Mouse (Mus musculus) urinary bladder, adult 18-20 months (tissue): ENCODE results near the gene Kri1.
"Not testable (repeated sequence)": the region's sequence is repeated elsewhere in the genome, so short reads cannot be mapped to it uniquely, and the experiment has no call there.

ENCODE experiments used
- DNase-seq, 2 experiments: peaks; one replicate each; pipeline ENCODE4 v3.0.0; 2022; ENCODE audit warnings: low spot score in 2 of 2, mixed read lengths in 2 of 2

Gene Kri1

DNA sequence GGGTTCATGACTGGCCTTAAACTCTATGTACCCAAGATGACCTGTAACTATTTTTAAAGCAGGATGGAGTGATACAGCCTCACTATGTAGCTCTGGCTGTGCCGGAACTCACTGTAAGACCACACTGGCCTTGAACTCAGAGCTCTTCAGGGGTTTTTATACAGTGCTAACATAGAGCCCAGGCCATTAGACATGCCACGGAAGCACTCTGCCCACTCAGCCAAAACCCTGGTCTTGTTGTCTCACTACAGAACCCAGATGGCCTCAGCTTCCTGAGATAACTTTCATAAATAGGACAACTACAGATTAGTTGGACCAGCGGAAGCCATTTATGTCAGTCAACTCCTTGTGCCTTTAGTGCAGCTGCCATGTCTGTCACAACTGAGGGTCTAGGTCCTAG lies 13.4 kb downstream of the Kri1 start:
- DNase-seq = no peak

DNA sequence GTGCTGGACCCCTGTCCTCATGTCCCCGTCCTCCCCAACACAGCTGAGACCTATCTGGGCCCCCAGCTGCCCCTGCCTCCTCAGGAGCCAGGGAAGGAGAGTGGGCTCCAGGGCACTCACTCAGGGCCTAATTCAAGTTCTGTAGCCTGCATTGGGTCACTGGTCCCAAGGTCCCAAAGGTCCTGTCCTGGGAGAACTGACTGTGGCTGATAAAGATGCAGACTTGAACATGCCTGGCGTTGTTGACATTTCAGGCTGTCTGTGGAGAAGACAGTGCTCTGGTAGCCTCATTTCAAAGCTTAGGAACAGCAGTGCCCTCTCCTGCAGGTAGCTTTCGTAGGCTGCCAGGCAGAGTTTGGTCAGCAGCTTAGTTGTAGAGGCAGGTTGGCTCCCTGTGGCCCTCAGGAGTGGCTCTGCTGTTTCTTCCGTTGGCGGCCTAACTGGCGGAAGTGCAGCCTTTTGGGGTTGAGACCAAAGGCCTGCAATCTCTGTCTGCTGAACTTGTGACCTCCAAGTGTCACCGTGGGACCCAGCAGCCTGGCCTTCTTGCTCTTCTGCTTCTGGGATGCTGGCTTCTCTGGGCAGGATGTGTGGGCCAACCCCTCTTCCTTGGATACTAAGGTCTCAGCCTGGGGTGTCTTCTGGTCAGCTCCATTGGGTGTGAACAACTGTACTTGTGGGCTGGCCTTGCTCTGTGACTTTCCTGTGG lies 14.1 kb downstream of the Kri1 start:
- DNase-seq = no peak

DNA sequence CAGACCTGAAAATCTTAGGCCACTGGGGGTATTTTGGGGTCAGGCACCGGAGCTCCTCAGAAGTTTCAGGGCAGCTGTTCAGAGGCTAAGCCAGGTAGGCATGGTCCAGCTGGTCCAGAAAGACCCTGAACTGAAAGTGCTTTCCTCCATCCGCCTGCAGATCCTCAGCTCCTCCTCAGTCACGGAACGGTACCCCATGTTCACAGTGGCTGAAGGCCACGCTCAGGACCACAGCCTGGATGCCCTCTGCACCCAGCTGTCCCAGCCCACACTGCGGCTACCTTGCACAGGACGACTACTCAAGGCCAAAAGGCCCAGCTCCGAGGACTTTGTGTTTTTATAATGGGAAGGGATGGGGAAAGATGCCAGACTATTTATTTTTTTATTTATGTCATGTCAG lies 14.7 kb downstream of the Kri1 start:
- DNase-seq = no peak

DNA sequence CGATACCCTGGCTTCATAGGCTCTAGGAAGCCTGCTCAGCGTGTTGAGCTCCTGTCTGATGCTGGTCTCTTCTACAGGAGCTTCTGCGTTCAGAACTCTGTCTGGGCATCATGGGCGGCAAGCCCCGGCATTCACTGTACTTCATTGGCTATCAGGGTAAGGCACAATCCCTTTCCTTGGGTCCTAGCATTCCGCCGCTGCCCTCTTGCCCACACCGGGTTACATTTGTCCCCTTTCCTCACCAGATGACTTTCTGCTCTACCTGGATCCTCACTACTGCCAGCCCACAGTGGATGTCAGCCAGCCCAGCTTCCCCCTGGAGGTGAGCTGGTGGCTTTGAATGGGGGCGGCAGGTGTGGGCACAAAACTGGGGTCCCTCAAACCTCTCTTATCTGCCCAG lies 15.4 kb downstream of the Kri1 start:
- DNase-seq = no peak

DNA sequence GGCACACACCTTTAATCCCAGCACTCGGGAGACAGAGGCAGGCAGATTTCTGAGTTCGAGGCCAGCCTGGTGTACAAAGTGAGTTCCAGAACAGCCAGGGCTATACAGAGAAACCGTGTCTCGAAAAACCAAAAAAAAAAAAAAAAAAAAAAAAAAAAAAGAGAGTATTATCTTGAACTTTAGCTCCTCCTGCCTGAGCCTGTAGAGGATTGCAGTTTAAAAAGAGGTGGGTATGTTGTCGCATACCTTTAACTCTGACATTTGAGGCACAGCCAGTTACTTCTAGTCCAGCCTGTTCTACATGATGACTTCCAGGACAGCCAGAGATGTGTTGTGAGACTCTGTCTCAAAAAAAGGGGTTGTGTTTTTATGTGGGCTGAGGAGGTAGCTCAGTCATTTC lies 18.2 kb downstream of the Kri1 start:
- DNase-seq = not testable (repeated sequence)

DNA sequence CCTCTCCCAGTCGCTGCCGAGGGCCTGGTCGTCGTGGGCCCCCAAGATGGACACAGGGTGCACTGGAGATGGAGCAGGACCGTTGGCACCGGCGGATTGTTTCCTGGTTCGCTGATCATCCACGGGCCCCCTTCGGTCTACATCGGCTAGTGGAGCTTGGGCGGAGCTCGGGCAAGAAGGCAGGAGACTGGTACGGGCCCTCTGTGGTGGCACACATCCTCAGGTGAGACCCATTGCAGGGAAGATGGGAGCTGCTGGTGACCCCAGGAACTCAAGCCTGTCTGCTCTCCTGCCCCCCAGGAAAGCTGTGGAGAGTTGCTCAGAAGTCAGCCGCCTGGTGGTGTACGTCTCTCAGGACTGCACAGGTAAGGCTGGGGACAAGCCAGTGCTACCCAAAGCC lies 19.5 kb downstream of the Kri1 start:
- DNase-seq = no peak

DNA sequence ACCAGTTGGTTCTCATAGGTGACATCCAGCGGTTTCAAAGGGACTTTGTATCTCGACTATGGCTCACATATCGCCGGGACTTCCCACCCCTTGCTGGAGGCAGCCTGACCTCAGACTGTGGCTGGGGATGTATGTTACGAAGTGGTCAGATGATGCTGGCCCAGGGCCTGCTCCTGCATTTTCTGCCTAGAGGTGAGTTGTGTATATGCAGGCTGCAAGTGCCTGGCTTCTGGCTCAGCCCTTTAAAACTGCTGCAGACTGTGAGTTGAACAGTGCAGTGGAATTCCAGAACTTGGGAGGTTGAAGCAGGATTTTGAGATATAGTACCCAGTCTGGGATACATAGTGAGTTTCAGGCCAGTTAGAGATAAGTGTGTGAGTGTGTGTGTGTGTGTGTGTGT lies 20.9 kb downstream of the Kri1 start:
- DNase-seq = no peak

DNA sequence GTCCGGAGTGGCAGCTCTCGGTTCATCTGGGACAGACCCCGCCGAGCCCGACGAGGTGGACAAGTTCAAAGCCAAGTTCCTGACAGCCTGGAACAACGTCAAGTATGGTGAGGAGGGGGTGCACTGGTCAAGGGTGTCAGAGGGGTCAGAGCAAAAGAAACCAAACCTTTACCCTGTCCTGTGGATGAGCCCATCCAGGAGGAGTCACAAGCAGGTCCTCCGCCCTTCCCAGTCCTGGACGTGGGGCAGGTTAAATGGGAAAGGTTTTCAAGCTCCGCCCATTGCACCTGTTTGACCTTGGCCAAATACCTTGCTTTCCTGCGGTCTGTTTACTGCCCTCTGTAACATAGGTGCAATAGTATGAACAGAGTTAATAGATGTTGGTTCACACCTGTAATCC lies 22.2 kb downstream of the Kri1 start:
- DNase-seq = no peak

DNA sequence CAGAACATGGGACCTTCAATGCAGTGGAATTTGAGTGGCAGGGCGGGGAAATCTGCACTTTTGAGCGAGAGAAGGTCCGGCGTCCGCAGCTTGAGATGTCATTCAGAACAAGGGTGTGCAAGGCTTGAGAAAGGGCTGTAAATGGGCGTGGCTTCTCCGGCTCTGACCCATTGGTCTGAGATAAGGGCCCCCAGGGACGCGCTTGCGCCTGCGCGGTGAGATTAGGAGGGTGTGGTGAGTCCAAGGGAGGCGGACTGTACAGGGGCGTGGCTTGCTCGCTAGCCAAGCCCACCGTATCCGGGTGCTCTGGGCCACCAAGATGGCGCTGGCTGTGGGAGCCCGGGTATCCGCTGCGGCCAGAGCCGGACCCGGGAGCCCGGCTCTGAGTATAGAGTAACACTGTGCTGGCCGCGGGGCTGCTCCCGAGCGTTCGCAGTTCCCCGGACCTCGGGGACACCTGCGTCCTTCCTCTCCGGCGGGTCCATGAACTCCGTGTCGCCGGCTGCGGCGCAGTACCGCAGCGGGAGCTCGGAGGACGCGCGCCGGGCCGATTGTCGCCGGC lies 22.7 kb downstream of the Kri1 start, which contains the start of gene Atg4d:
Gene Atg4d (plus strand): TSS at position 294 of the 562 bp plus-strand sequence.
- peak; percentile 91 to 99 for DNase-seq

DNA sequence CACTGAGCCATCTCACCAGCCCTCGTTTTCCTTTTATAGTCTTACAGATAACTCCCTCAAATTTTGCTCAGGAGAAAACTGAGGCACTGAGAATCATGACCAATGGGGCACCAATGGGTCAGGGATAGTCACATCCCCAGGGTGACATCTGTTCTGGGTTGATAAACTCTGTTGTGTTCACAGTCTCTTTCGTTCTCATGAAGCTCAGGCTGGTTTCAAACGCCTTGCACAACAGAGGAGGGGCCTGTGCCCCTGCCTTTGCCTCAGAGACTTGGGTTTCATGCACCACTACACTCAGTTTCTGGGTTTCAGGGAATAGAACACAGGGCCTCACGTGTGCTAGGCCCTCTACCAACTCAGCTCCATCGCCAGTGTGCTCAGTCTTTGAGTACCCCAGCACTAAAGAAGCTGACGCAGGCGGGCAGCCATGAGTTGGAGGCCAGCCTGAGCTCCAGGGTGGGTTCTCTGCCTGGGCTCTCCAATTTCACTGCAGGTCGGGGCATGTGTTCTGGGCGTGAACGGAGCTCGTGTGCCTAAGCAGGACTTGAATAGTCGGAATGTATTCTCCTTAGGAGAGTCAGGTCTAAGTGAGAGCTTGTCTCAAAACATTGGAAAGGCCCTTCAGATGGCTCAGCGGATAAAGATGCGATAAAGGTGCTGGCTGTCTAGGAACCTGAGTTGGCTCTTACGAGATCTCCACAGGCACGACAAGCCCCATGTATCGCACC lies 23.3 kb downstream of the Kri1 start:
- peak in 1 of 2 experiments; percentile 61 for DNase-seq

DNA sequence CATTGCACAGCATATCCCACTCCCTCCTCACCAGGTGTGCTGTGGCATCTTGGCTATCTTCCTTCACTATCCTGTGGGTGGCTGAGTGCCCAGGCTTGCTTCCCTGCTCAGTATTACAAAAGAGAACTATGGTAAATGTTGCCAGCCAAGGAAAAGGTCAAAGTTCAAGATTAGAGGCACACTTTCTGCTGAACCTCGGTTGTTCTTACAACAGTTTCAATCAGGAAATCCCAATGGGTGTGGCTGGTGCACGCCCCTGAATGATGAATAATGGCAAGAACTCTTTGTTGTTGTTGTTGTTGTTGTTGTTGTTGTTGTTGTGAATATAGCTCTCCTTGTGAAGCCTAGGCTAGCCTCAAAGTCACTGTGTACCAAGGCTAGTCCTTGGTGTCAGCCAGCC lies 25.9 kb downstream of the Kri1 start:
- DNase-seq = no peak

DNA sequence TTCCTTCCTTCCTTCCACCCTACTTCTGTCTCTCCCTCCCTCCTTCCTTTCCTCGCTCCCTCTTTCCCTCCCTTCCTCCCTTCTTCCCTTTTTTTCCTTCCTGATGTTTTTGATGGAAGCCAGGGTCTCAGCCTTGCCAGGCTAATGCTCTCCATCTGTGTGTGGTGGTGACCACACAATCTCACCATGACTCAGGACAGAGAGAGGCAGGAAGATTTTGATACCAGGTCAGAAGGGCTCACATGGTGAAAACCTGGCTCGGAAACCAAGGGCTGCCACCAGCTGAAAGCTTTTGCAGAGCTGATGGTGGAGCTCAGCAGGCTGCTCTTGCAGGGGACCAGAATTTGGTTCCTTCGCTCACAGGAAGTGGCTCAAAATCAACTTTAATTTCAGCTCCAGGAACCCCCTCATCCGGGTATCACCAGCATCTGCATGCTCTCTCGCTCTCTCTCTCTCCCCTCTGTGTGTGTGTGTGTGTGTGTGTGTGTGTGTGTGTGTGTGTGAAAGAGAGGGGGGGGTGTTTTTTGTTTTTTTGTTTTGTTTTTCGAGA lies 27.2 kb downstream of the Kri1 start:
- no peak for DNase-seq

DNA sequence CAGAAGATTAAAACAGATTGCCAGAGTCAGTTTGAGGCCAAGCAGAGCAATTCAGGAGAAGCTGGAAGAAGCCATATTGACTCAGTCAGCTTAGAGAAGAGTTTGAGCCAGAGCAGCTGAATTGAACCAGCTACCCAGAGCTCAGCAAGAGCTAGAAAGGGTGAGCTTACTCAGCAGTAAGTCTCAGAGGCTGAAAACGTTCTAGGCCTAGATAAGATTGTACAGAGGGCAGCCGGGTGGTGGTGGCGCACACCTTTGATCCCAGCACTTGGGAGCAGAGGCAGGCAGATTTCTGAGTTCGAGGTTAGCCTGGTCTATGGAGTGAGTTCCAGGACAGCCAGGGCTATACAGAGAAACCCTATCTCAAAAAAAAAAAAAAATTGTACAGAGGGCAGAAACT lies 31.4 kb downstream of the Kri1 start:
- DNase-seq = not testable (repeated sequence)

DNA sequence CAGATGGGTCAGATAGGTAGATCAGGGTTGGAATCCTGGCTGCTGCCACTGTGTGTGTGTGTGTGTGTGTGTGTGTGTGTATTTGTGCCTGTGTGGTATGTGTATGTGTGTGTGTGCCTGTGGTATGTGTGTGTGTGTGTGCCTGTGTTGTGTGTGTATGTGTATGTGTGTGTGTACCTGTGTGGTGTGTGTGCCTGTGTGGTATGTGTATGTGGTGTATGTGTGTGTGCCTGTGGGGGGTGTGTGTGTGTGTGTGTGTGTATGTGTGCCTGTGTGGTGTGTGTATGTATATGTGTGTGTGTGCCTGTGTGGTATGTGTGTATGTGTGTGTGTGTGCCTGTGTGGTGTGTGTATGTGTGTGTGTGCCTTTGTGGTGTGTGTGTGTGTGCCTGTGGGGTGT lies 33.1 kb downstream of the Kri1 start:
- no peak for DNase-seq

DNA sequence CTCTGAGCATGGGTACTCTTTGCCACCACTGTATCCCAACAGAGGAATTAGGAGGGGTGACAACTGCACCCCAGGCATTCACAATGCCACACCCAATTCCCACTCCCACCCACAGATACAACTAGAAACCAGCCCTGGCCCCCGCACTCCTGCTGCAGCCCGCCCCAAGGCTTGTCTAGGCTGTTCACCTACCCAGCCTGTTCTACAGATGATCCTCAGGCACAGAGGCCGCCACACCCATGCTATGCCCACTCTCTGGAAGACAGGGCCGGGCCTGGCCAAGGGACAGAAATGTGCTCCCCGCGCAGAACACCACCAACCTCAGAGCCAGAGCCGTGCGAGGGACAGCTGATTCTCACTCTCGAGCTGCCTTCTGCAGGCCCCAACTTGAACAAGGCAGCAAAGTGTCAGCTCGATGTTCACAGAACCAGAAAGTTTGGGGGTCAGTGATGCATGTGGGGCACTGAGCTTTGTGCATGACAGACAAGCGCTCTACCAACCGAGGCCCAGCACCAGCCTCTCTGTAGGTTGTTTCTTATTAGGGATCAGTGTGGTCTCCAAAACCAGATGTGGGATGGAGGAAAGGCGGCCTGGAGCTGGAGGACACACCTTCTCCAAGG lies 36.5 kb downstream of the Kri1 start:
- peak in 1 of 2 experiments; percentile 34 for DNase-seq

DNA sequence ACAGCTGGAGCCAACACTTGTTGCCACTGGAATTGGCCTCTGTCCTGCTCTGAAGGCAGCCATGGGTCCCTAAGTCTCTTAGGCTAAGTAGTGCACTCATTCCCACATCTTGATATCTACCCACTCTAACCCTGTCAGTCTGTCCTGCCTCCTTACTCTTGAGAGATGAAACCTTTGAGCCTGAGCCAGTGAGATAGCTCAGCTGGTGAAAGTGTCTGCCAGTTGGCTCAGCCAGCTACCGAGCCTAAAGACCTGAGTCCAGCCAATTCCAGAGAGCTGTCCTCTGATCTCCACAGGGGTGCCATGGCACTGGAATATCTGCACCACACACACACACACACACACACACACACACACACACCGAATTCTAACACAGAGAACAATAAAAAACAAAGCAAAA lies 37.3 kb downstream of the Kri1 start:
- DNase-seq = no peak

DNA sequence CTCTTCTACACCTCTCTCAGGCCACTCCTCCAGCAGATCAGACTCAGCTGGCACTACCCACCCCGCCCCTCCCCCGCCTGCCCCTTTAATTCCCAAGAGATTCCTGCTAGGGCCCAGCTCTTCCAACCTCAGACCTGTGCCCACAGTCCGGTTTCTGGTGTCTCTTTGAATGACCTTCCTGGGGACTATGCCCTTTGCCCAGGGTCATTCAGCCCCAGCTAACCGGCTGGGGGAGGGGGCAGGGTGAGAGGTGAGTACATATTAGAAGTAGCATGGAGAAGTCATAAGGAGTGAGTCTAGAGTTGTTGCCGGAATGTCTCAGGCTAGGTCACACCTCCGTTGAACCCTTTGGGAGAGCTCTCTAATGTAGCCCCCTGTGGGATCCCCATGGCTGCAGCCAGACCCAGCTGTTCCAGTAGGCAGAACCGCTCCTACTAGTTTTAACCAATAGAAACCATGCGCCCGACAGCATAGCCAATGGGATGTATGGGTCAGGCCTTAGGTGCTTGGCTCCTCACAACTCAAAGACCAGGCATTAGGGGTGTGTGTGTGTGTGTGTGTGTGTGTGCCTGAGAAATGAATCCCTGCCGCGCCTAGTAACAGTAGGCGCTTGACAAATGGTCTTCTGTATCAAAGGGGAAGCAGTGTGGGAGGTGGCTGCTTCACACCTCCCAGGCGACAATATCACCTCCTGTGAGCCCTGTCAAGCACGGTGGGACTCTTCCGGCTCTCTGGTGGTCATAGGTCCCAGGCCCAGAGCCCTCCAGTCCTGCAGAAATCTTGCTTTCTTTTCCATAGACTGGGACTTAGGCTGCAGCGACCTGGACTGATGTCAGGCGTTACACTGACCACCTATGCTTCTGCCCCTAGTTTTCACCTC lies 37.9 kb downstream of the Kri1 start:
- DNase-seq = no peak

DNA sequence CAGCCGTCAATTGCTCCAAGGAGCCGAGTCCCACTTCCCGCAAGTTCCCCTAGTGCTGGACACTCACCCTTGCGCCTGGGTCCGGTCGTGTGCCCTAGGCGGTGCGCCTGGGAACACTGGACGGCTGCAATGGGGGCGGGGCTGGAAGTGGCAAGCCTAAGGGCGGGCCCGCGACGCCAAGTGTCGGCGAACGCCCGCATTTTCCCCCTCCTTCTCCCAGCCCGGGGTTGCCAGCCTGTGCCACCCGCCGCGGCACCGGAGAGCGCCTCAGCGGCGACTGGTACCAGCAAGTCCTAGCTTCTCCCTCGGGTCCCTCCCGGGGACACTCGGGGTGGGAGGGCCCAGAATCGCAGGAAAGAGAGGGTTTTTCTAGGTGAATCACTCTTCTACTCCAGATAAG lies 39.4 kb downstream of the Kri1 start, which contains the start of gene S1pr5:
Gene S1pr5 (minus strand): TSS at position 118 of the 400 bp plus-strand sequence.
- DNase-seq = peak; percentile 34 to 41

DNA sequence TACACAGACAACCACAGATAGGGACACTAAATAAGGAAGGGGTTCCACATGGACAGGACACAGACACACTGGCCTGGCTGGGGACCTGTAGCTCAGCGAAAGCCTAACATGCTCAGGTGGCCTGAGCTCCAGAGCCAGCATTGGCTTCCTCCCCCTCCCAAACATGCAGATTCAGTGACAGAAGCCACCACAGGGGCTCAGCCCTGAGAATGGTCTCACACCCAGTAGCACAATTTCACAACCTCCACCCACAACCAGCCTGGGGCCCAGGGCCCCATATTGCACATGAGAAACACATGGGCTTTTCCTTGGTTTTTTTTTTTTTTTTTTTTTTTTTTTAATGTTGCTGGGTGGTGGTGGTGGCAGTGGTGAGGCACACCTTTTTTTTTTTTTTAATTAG lies 41.4 kb downstream of the Kri1 start:
- DNase-seq = no peak

DNA sequence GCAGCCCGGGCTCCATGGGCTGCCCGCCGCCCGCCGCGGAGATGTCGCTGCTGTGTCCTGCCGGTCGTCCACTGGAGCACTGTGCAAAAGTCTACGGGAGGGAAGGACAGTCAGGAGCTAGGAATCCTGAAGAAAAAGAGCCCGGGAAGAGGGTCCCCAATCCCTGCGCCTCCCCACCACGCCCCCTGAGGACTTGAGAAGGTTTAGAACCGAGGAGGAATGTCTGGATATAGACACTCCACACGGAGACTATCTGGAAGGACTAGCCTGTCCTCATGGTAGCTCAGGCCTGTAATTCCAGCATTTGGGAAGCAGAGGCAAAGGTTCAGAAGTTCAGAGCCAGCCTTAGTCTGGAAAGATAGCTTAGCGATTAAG lies 42.7 kb downstream of the Kri1 start:
- DNase-seq = no peak

DNA sequence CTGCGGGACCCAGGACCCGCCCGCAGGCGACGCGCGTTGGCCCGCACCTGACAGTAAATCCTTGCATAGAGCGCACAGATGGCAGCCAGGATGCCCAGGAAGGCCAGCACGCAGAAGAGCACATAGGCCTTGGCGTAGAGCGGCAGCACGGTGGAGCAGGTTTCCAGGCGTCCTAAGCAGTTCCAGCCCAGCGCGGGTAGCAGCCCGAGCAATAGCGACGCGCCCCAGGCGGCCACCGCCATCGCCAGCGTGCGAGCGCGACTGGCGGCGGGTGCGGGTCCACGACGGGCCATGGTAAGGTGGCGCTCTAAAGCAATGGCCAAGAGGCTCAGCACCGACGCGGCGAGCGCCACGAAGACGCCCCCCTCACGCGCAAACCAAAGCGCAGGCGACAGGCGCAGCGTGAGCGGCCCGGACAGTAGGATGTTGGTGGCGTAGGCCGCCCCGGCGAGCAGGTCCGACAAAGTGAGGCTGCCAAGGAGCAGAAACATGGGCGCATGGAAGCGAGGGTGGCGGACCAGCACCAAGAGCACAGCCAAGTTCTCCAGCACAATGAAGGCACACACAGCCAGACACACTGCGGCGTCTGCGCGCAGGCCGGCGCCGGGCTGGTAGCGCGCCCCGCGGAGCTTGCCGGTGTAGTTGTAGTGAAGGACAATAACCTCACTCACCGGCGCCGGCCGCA lies 43.2 kb downstream of the Kri1 start:
- DNase-seq = peak in 1 of 2 experiments; percentile 44
